Mouse (Mus musculus) left cerebral cortex, adult 8-10 months (tissue): ENCODE data around the gene Bcl6b. TPM values are rescaled to one million over a fixed set of nuclear protein-coding genes. Genes with fewer than 3 reads are reported as not detected.

Source experiments
- DNase-seq, 2 experiments: peaks; one replicate each; pipeline ENCODE4 v3.0.0; 2022; ENCODE audit warnings: low spot score in 2 of 2
- total RNA-seq, 4 experiments: library from RNA; stranded (reverse); gene quantifications; 2 replicates each; pipeline ENCODE4 v1.2.4; 2022

The Bcl6b gene
- total RNA-seq, 4 experiments from 2014 or later: 1.0 to 2.2 (median 1.9) TPM

DNA sequence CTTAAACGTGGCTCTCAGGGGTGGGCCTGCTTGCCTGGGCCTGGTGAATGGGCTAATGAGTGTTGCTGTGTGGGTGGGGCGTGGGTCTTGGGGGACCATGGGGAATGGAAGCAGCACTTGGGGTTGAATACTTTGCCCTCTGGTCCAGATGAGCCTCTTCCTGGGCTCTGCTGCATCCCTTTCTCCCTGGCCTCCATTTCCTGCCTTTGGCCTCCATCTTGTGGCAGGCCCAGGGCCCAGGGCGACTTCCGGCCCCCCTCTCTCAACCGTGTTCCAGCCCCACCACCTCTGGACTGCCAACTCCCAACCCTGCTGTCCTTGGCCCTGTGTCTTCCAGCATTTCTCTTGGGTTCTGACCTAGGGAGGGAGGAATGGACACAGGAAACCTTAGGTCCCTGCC, 4.4 kb upstream of the Bcl6b start:
- no peak for DNase-seq

GRCm38 (mm10) chr11:70233016-70233415, 3.4 kb upstream of the Bcl6b start:
- DNase-seq: no peak

- peak in 1 of 2 experiments; percentile 44 for DNase-seq
These were observed 2.9 kb upstream of the Bcl6b start for GRCm38 (mm10) chr11:70232546-70232945.

GRCm38 (mm10) chr11:70230239-70230727, 685 bp upstream of the Bcl6b start:
- DNase-seq: peak in 1 of 2 experiments; percentile 34

DNA sequence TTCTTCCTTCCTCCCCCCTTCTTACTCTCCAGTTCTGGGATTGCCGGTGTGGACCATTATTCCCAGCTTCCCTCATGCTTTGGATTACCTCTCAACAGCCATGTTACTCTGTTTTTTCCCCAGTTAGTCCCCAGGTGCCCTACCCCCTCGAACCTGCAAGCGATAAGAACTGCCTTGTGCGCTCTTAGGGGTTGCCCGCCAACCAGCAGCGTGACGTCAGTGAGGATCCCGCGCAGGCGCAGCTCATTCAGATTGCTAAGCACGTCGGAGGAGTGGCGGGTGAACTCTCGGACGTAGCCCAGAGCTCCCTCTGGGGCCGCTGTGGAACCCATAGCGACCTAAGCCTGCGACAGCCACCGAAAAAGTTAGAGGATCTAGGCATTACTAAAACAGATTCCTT, 770 bp downstream of the Bcl6b start:
- DNase-seq: peak in 1 of 2 experiments; percentile 62

DNA sequence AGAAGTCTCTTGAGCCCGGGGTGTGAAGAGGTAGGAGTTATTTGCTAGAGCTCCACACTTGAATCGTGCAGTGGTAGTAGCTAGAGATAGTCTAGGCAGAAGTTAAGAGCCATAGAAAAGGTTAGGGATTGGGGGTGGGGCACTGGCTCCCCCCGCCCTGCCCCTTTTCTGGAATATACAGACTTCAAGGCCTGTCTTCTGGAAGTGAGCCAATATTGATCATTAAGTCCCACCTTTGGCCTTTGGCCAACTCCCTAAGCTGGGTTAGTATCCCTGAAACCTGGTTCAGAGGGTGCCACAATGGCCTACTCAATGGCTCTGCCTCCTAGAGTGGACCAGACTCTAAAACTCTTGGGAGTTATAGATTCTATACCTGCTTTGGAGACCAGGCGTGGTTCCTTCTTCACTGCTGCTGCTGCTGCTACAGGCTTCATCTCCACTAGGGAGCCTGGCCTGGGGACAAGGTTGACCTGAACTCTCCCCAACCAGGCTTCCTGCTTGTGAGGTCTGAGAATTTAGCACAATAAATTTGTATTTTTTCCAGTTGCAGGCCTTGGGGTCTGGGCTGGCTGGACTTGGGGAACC, 1.8 kb downstream of the Bcl6b start:
- DNase-seq: no peak

DNA sequence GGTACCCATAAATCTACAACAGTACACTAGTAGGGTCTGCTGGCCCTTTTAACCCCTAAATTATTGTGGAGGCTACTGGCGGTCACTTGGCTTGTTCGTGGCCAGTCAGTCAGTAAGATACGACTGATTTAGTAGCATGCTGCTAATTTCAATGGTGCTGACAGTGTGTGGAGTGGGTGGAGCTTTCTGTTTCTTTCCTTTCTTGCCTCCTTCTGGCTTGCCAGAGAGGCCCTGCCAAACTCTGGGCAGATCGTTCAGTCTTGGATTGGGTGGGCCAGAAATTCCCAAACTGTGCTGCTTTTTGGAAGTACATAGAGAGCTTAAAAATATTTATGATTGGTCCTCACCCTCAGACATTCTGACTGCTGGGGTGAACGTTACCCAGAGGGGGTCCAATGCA, 2.5 kb downstream of the Bcl6b start:
- DNase-seq: peak in 1 of 2 experiments; percentile 43

DNA sequence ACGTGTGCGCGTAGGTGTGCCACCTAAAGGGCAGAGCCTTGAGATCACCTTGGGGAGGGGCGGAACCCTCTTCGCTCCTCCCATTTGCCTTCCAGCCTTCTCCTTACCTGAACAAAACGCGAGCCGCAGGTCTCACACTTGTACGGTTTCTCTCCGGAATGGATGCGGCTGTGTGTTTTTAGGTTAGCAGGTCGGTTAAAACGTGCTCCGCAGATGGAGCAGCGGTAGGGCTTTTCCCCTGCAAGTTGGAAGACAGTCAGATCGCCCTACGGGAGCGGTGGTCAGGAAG, 3.1 kb downstream of the Bcl6b start:
- DNase-seq: no peak

DNA sequence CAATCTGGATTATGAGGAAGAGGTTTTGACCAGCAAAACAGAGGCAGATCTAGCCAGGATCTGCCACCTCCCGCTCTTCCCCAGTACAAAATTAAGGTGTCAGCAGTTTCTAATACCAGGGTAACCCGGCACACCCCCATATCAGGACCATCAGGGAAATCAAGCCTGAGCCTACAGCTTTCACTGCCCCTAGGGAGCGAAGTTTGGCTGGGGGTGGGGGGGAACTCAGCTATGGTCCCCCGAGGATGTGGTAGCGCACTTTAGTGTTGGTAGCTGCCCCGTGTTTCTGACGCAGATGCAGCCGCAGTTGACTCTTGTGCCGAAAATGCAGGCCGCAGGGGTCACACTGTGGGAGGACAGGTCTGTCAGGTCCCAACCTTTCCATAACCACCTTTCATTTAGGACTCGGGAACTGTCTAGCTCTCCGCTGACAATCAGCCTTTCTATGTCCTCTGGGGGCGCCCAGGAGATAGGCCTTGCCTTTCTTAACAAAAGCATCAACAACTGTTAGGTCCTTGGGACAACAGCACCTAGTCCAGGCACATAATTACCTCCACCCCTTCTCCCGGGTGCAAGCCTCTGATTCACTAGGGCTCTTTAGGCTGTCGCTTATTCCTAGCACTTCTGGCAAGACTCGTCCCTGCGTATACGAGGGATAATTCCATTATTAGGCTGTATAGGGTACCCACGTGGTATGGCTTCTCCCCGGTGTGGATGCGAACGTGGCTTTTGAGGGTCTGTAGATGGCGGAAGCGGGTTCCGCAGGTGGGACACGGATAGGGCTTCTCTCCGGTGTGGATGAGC, 3.6 kb downstream of the Bcl6b start:
- DNase-seq: no peak

- no peak for DNase-seq
These were observed 5.9 kb downstream of the Bcl6b start for GRCm38 (mm10) chr11:70223724-70224123.

GRCm38 (mm10) chr11:70221603-70222500, 7.7 kb downstream of the Bcl6b start:
- DNase-seq: no peak

DNA sequence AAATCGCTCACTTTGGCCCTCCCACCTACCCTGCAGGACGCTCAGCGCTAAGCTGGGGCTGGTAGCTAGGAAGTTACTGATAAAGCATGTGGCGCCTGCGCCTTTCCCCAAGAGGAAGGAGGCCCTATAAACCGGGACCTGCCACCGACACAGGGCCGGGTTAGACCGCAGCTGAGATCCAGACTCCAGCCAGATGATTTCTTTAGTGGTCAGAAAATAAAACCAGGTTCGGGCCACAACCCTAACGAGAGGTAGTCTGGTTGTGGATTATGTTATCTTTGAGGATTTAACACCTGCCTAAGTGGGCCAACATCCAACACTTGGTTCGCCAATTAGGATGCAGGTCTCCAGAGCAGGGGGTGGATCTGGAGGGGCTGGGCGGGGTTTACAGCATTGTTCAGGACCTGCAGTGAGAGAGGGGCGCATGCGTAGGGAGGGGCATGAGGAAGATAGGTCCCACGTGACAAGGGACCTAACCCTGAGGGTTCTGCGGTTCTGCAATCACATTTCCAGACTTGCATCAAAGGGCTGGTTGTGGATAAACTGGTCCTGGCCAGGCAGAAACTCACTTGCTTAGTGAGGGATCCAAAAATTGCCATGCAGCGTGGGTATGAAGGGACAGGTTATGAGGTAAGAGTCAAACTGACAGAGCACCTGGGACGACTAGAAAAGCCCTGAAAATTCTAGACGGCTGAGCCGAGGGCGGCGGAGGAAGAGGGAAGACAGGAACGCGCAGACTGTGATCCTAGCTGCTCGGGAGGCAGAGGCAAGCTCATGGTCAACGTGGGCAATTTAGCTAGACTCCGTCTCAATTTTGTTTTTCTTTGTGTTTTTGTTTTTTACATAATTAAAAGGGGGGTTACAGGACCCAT, 8.6 kb downstream of the Bcl6b start, which contains the start of gene Slc16a13:
Gene Slc16a13, minus strand, starts transcription at position 334 of the 872 bp plus-strand sequence.
- DNase-seq: peak; percentile 84 to 97

- peak in 1 of 2 experiments; percentile 34 for DNase-seq
These were observed 9.3 kb downstream of the Bcl6b start for GRCm38 (mm10) chr11:70220323-70220722.

- DNase-seq: no peak
These were observed 9.7 kb downstream of the Bcl6b start for GRCm38 (mm10) chr11:70219873-70220272.

DNA sequence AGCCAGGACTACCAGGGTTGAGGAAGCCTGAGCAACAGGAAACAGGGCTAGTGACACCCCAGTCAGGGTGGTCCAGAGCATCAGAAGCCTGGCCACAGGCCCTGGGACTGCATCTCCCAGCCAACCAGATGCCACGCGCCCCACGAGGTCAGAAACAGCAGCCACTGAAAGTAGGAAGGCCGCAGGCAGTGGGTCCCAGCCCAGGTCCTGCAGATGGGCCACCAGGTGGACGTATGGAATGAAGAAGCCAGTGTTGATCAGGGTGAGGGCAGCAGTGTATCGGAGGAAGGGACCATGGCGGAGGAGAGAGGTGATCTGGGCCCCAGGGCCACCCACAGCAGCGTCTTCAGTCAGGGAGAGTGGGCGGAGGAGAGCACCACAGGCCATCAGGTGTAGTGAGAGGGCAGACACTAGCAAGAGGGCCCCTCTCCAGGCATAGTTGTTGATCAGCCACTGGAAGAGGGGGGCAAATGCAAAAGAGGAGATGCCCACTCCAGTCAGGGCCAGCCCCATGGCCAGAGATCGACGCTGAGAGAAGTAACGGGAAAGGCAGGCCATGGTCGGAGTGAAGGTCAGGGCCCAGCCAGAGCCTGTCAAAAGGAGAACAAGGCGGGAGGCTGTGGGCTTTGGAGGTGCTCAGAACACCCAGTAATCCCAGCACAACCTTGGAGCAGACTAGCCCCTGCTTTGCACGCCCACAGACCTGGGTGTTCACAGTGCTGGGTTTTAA, 10.7 kb downstream of the Bcl6b start:
- DNase-seq: no peak

DNA sequence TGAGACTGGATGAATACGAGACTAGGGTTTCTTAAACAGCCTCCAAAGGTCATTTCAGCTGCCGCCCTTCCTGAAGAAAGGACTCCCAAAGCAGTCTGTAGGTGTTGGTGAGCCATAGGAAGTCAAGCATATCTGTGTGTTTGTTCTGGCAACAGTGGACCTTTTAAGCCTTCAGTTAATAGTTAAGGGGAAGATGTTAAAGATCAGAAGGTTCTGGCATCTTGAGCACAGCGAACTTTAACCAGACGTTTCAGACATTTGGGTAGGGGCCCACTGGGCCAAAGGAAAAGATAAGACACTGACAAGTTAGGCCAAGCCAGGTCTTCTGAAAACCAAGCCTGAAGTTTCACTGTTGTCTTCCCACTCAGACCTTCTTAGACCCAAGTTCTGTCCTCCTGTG, 11.6 kb downstream of the Bcl6b start:
- DNase-seq: no peak

- no peak for DNase-seq
These were observed 13.5 kb downstream of the Bcl6b start for GRCm38 (mm10) chr11:70216103-70216502.

- no peak for DNase-seq
These were observed 14.3 kb downstream of the Bcl6b start for GRCm38 (mm10) chr11:70215301-70215700.

- DNase-seq: no peak
These were observed 14.8 kb downstream of the Bcl6b start for GRCm38 (mm10) chr11:70214856-70215209.

GRCm38 (mm10) chr11:70214191-70214855, 15.3 kb downstream of the Bcl6b start:
- no peak for DNase-seq
